Mouse (Mus musculus) cerebellum, postnatal 4 days (tissue): Measurements from ENCODE around the gene Pcp2.
A peak's percentile ranks its signal among the peaks of the same experiment; 100 is the strongest.

Experiments
- DNase-seq, 2 experiments: peaks; one replicate each; pipeline ENCODE4 v3.0.0; 2022; ENCODE audit warnings: low spot score in 2 of 2, mixed read lengths in 1 of 2

Gene Pcp2

GRCm38 (mm10) chr8:3625445-3625844 lies at the start of gene Pcp2:
Gene Pcp2, minus strand, starts transcription at chr8:3625545.
- DNase-seq, result no peak

DNA sequence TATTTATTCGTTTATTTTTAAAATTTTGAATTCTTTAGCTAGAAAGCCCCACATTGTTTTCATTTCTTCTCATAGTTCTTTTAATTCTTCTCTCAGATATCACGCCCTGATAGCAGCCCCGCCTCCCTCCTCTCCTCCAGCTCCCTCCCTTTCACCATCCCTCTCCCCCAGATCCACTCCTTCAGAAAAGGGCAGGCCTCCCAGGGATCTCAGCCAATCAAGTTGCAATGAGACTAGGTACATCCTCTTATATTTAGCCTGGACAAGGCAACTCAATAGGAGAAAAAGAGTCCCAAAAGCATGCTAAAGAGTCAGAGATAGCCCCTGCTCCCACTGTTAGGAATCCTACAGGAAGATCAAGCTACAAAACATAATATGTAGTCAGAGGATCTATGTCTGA lies 49.3 kb upstream of the Pcp2 start:
- DNase-seq, result no peak

- DNase-seq, result peak; percentile 79 to 86
These were observed 46.7 kb upstream of the Pcp2 start, which contains the start of gene Fcor for GRCm38 (mm10) chr8:3671980-3672491. Gene Fcor, minus strand, starts transcription at chr8:3672362.

DNA sequence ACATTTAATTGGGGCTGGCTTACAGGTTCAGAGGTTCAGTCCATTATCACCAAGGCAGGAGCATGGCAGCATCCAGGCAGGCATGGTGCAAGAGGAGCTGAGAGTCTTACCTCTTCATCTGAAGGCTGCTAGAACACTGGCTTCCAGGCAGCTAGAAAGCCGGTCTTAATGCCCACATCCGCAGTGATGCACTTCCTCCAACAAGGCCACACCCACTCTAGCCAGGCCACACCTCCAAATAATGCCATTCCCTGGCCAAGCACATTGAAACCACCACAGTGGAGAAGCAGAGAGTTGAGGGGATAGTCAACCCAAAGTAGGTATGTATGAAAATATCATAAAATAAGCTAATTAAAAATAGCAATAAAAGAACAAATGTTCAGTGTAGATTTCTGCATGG lies 45.0 kb upstream of the Pcp2 start:
- no peak for DNase-seq

DNA sequence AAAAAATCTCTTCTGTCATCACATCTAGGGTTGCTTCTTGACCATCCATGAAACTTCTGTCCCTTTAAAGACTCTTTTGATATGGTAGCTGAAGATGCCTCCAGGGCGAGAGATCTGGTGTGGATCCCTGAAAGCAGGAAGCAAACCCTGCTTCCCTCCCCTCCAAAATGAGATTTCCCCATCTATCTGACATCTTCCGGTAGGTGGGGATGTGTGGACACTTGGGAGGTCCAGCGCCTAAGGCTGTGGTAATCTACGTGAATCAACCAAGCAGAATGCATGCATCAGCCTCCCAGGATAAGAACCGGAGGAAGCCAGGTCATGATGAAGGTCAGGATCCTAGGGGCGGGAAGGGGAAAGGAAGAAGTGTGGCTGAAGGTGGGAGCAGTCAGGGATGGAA lies 40.2 kb upstream of the Pcp2 start, which contains the start of gene Mcemp1:
Mcemp1 (plus strand) TSS at position 248 of the 400 bp plus-strand sequence.
- no peak for DNase-seq

- DNase-seq, result no peak
These were observed 39.1 kb upstream of the Pcp2 start for GRCm38 (mm10) chr8:3664405-3664804.

GRCm38 (mm10) chr8:3660889-3661288 lies 35.5 kb upstream of the Pcp2 start:
- DNase-seq, result no peak

GRCm38 (mm10) chr8:3656725-3657381 lies 31.5 kb upstream of the Pcp2 start:
- DNase-seq, result no peak

GRCm38 (mm10) chr8:3655526-3655925 lies 30.2 kb upstream of the Pcp2 start, which contains the start of gene Retn:
Gene Retn, plus strand, starts transcription at chr8:3655770.
- DNase-seq, result no peak

- no peak for DNase-seq
These were observed 29.6 kb upstream of the Pcp2 start for GRCm38 (mm10) chr8:3654726-3655508.

GRCm38 (mm10) chr8:3652845-3653244 lies 27.5 kb upstream of the Pcp2 start:
- DNase-seq, result no peak

DNA sequence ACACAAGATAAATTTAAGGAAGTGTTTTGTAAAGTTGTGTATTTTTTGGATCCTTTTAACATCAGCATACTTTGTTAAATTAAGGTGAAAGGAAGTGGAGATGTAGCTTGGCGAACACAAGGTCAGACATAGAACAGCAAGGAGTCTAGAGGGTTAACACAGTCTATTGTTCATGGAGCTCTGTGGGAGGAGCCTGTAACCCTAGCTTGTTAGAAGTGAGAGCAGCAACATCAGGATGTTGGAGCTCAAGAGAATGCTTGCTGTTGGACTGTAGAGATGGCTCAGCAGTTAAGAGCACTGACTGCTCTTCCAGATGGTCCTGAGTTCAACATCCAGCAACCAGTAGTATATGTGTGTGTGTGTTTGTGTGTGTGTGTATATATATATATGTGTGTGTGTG lies 23.6 kb upstream of the Pcp2 start:
- no peak for DNase-seq

DNA sequence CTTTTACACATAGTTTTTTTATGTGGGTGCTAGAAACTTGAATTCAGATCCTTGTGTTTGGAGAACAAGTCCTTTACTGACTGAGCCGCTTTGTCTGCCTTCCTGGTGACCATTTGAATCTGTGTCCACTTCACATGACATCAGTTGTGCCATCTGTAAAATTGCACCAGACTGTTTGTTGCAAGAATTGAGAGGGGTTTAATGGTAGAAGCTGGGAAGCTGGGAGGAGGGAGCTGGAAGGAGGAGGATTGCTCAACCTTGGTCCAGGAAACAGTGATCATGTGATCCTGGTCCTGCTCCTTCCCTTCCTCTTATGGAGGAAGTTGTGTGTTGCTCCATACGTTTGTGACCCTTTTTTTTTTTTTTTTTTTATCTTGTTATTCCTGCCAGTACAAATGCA lies 22.9 kb upstream of the Pcp2 start:
- no peak for DNase-seq

DNA sequence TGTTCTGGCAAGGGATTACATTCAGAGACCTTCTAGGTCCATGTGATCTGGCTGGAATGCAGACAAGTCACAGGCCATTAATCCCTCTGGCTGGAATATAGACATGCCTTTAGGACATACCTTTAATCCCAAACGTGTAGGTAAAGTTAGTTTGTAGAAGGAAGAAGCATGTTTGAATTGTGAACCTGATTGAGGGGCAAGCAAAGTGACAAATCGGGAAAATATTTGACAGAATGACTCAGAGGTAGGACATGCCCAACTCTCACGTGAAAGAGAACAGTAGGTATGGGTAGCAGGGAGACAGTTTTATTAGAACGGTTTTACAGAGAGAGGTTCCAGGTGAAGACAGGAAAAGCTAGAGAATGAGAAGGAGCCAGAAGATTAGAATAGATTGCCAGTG lies 22.2 kb upstream of the Pcp2 start:
- DNase-seq, result no peak

- DNase-seq, result no peak
These were observed 21.6 kb upstream of the Pcp2 start for GRCm38 (mm10) chr8:3646824-3647531.

- DNase-seq, result no peak
These were observed 20.5 kb upstream of the Pcp2 start for GRCm38 (mm10) chr8:3645804-3646203.

- no peak for DNase-seq
These were observed 6.1 kb upstream of the Pcp2 start for GRCm38 (mm10) chr8:3631478-3631875.

GRCm38 (mm10) chr8:3630647-3631477 lies 5.5 kb upstream of the Pcp2 start, which contains the start of gene Stxbp2:
Gene Stxbp2, plus strand, starts transcription at chr8:3630955.
- no peak for DNase-seq

DNA sequence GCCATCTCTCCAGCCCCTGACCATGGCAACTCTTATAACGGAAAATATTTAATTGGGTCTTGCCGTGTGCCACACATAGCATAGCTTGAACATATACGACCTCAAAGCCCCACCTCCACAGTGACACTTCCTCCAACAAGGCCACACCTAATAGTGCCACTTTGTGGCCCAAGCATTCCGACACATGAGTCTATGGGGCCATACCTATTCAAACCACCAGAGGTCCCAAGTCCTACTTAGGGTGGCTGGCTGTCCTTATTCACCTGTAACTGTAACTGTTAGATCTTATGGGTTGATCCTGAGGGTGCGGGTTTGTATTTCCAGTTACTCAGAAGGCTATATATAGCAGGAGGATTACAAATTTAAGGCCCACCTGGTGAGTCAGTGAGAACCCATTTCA lies 2.7 kb upstream of the Pcp2 start:
- DNase-seq, result no peak

GRCm38 (mm10) chr8:3626971-3627370 lies 1.6 kb upstream of the Pcp2 start:
- DNase-seq, result no peak

- DNase-seq, result no peak
These were observed 3.2 kb downstream of the Pcp2 start for GRCm38 (mm10) chr8:3622119-3622518.
